Mouse (Mus musculus) liver, embryonic 14.5 days (tissue): ENCODE measurements around the gene Accs. TPM values are rescaled to one million over a fixed set of nuclear protein-coding genes. Genes with fewer than 3 reads are reported as not detected.

Source experiments
- ATAC-seq: fragments of 200-750 bp; cut with Nextera tagmentation; 2 replicates; pipeline ENCODE4 v1.8.0; 2017; ENCODE audit warnings: moderate number of reproducible peaks, mild to moderate bottlenecking, moderate library complexity; ENCODE audit not compliant: insufficient read depth
- DNase-seq, 3 experiments: peaks; one replicate each; pipeline ENCODE4 v3.0.0-alpha.2; 2012 to 2013; ENCODE audit warnings: low read depth in 3 of 3, low spot score in 3 of 3
- H3K27ac ChIP-seq: fragments of 300-500 bp; sonication (generic); 2 replicates; pipeline ENCODE4 v1.5.1; 2014; ENCODE audit warnings: moderate library complexity, mild to moderate bottlenecking, control low read depth, inconsistent platforms
- H3K27me3 ChIP-seq: fragments of 300-500 bp; sonication (generic); 2 replicates; pipeline ENCODE4 v1.6.1; 2014; ENCODE audit warnings: mild to moderate bottlenecking, low read length, moderate library complexity; ENCODE audit not compliant: control insufficient read depth, insufficient read depth
- H3K36me3 ChIP-seq: fragments of 300-500 bp; sonication (generic); replicated peaks from 2 replicates; pipeline ENCODE4 v1.6.1; 2014; ENCODE audit warnings: low read depth; ENCODE audit not compliant: control insufficient read depth, insufficient read depth
- H3K4me1 ChIP-seq, 2 experiments: fragments of 200-500 bp in 1 of 2; fragments of 300-500 bp in 1 of 2; sonication (generic) in 1 of 2; replicated peaks; 2 replicates each; pipeline ENCODE4 v1.6.1; 2012 to 2014; ENCODE audit warnings: antibody characterized with exemption in 1 of 2, inconsistent platforms in 1 of 2, low read length in 1 of 2; ENCODE audit not compliant: control insufficient read depth in 2 of 2, insufficient read depth in 2 of 2
- H3K4me2 ChIP-seq: fragments of 300-500 bp; sonication (generic); 2 replicates; pipeline ENCODE4 v1.6.1; 2014; ENCODE audit warnings: low read depth, mild to moderate bottlenecking, control low read depth, moderate library complexity
- H3K4me3 ChIP-seq, 2 experiments: fragments of 200-500 bp in 1 of 2; fragments of 300-500 bp in 1 of 2; sonication (generic) in 1 of 2; 2 replicates each; pipeline ENCODE4 v1.5.1; 2012 to 2014; ENCODE audit warnings: low read depth in 2 of 2, low read length in 2 of 2, mild to moderate bottlenecking in 2 of 2, control low read depth in 1 of 2, inconsistent platforms in 1 of 2, moderate library complexity in 1 of 2; ENCODE audit not compliant: insufficient read depth in 1 of 2
- H3K9ac ChIP-seq: fragments of 300-500 bp; sonication (generic); replicated peaks from 2 replicates; pipeline ENCODE4 v1.6.1; 2014; ENCODE audit warnings: mild to moderate bottlenecking, control low read depth, moderate library complexity
- H3K9me3 ChIP-seq: fragments of 300-500 bp; sonication (generic); 2 replicates; pipeline ENCODE4 v1.6.1; 2016; ENCODE audit warnings: low read length, mixed read lengths; ENCODE audit not compliant: control insufficient read depth
- CTCF ChIP-seq: IDR thresholded peaks from 2 replicates; pipeline ENCODE4 v1.5.1; 2016; ENCODE audit warnings: antibody characterized with exemption, low read depth, control low read depth
- EP300 ChIP-seq: IDR thresholded peaks from 2 replicates; pipeline ENCODE4 v1.6.1; 2016; ENCODE audit warnings: antibody characterized with exemption, low read depth
- WGBS: fragments of 180-500 bp; shearing (Covaris S2); extraction: QIAGEN DNeasy Blood & Tissue Kit; methylation state at CpG from one replicate; pipeline ENCODE4 v1.1.7; 2014; ENCODE audit not compliant: insufficient replicate concordance; 5-methylcytosine and 5-hydroxymethylcytosine counted together
- polyA plus RNA-seq, 2 experiments: library from polyadenylated mRNA; depleted of rRNA in 1 of 2; stranded (reverse) in 1 of 2; unstranded in 1 of 2; fragments of >200 nt; fragmentation: Nextera tagmentation in 1 of 2; extraction: Ambion mirVana in 1 of 2; gene quantifications; 2 replicates each; pipeline versions ENCODE4 v1.2.1 to v1.2.3; 2012 to 2014

Accs gene
- polyA plus RNA-seq, 2 experiments = 0.88 to 1.5 TPM

- Histone ChIP-seq H3K27ac (no peak overlapping the region), H3K36me3 (no peaks in the 10 kb centered on the region), H3K4me1 (no peaks in the 10 kb centered on the region), H3K4me3 (no peak overlapping the region), H3K9me3 (no peaks in the 10 kb centered on the region), H3K4me2 (no peak overlapping the region), H3K27me3 (no peaks in the 10 kb centered on the region), H3K9ac (no peak overlapping the region)
- DNase-seq (no peak), ATAC-seq (no peak)
- WGBS = 49% methylated on average over 4 of the region's 4 CpGs
- TF ChIP-seq EP300 (no peak), CTCF (no peak)
Measured at GRCm38 (mm10) chr2:93863229-93863628, 13.5 kb upstream of the Accs start.

- DNase-seq = no peak
- H3K27ac ChIP-seq = no peak overlapping the region
- no peaks in the 10 kb centered on the region for H3K36me3 ChIP-seq
- H3K27me3 ChIP-seq = no peaks in the 10 kb centered on the region
- no peak overlapping the region for H3K9ac ChIP-seq
- no peak overlapping the region for H3K4me3 ChIP-seq
- H3K9me3 ChIP-seq = no peaks in the 10 kb centered on the region
- no peak overlapping the region for H3K4me2 ChIP-seq
- no peak for ATAC-seq
- no peaks in the 10 kb centered on the region for H3K4me1 ChIP-seq
- TF ChIP-seq EP300 (no peak), CTCF (no peak)
- WGBS = 48% methylated on average over 12 of the region's 12 CpGs
Measured at GRCm38 (mm10) chr2:93858845-93859244, 9.1 kb upstream of the Accs start.

GRCm38 (mm10) chr2:93851303-93851702 is 1.6 kb upstream of the Accs start:
- no peak for ATAC-seq
- no peak overlapping the region for H3K27ac ChIP-seq
- H3K36me3 ChIP-seq = no peaks in the 10 kb centered on the region
- WGBS = 68% methylated on average over 1 of the region's 1 CpGs
- peaks cover 0 to 4% of the 10 kb centered on the region in 2 experiments; a peak in 3 of 4 replicates for H3K4me1 ChIP-seq
- H3K9me3 ChIP-seq = no peaks in the 10 kb centered on the region
- H3K9ac ChIP-seq = no peak overlapping the region
- no peak overlapping the region for H3K4me2 ChIP-seq
- H3K27me3 ChIP-seq = no peaks in the 10 kb centered on the region
- DNase-seq = no peak
- H3K4me3 ChIP-seq = no peak overlapping the region
- TF ChIP-seq CTCF = no peak
- TF ChIP-seq EP300 = no peak

GRCm38 (mm10) chr2:93850317-93850944 is 688 bp upstream of the Accs start:
- Histone ChIP-seq H3K36me3 (no peaks in the 10 kb centered on the region), H3K4me2 (peak overlapping the region; percentile 81), H3K4me3 (no peak overlapping the region; a peak in 1 of 4 replicates), H3K9ac (no peak overlapping the region), H3K4me1 (peaks cover 0 to 4% of the 10 kb centered on the region in 2 experiments; a peak in 3 of 4 replicates), H3K9me3 (no peaks in the 10 kb centered on the region), H3K27me3 (no peaks in the 10 kb centered on the region), H3K27ac (no peak overlapping the region)
- no peak for DNase-seq
- no peak for ATAC-seq
- TF ChIP-seq CTCF = no peak
- no peak for TF ChIP-seq EP300
- WGBS = 31% methylated on average over 13 of the region's 13 CpGs

GRCm38 (mm10) chr2:93841349-93841748 is 8.4 kb downstream of the Accs start:
- H3K4me3 ChIP-seq = no peak overlapping the region
- no peaks in the 10 kb centered on the region for H3K9me3 ChIP-seq

More at GRCm38 (mm10) chr2:93841349-93841748, 8.4 kb downstream of the Accs start:
- Histone ChIP-seq H3K4me2 (no peak overlapping the region), H3K9ac (no peak overlapping the region), H3K27ac (no peak overlapping the region), H3K36me3 (no peaks in the 10 kb centered on the region), H3K27me3 (no peaks in the 10 kb centered on the region), H3K4me1 (no peaks in the 10 kb centered on the region)
- DNase-seq = no peak
- no peak for TF ChIP-seq CTCF
- no peak for ATAC-seq
- 72% methylated on average over 3 of the region's 3 CpGs for WGBS
